Mouse (Mus musculus) liver, adult (tissue): ENCODE data around the gene Thoc6.

Source experiments
- GATA4 ChIP-seq: IDR thresholded peaks from 2 replicates; pipeline ENCODE4 v1.6.1; 2014; ENCODE audit warnings: mild to moderate bottlenecking, low read length; ENCODE audit not compliant: insufficient replicate concordance

The Thoc6 gene

DNA sequence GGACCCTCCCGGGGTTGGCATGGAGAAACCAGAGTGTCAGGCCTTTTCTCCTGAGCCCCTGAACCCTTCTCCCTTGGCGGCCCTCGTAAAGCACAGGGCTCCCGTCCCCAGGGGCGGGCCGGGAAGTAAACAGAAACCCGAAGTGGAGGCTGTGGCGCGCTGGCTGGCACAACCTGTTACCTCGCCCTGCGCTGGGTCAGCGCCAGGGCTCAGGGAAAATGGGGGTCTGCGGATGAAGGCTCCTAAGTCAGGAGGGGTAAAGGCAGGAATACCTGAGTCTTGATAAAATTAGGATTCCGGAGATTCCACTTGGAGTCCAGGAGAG, 12.8 kb downstream of the Thoc6 start:
- no peak for TF ChIP-seq GATA4

DNA sequence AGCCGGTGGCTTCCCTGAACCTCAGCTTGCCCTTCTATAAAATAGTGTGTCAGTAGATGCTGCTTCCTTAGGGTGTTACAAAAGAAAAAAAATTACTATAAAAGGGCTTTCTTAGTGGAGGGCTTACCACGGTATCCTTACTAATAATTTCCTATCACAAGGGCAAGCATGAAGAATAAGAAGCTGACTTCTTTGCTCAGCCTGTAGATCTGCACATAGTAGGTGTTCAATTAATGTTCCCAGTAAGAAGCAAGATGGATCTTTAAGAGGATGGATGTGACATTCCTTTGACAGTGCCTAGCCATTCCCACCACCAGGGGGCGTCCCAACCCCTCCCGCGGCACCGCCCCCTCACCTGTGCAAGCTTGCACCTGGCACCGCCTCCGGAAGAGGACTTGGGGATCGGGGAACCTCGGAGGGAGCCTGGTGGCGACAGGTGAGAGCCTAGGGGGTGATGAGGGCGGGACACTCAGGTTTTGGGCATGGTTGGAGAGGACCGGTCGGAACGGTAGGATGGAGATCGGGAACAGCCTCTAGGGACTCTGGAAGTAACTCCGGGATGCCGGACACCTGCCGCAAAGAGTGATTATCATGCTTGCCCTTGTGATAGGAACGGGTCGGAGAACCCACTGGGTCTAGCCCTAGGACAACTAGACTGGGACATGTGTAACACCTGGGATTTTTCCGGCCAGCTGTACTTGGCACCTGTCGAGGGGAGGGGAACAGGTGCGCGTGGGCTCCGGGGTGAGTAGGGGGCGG, 13.4 kb downstream of the Thoc6 start, which contains the start of gene Bicdl2:
Bicdl2 (plus strand) TSS at position 390 of the 759 bp plus-strand sequence.
- no peak for TF ChIP-seq GATA4

DNA sequence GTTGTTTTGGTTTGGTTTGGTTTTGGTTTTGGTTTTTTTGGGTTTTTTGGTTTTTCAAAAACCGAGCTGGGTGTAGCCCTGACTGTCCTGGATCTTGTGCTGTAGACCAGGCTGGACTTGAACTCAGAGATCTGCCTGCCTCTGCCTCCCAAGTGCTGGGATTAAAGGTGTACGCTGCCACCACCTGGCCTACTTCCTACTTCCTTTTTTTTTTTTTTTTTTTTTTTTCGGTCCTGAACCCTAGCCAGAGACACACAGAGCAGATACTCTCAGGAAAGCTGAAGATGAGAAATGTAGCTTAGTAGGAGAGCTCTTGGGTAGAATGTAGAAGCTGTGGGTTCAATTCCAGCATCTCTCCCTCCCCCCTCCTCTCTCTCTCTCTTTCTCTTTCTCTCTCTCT, 15.2 kb downstream of the Thoc6 start:
- TF ChIP-seq GATA4: no peak

DNA sequence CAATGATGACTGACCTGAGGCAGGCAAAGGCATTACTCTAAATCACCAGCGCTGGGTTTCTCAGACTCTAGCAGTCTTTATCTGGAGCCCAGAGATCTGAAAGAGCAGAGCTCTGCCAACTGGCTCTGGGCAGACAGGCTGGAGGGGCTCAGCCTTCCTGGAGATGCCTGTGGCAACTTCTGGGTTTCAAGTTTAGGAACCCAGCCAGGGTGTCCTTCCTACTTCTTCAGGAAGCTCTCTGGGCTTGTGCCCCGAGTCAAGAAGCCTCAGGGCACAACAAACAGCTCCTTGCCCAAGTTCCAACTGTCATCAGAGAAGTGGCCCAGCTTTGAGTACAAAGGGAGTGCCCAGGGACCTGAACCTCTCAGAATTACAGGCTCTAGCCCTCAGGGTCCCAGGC, 19.3 kb downstream of the Thoc6 start:
- no peak for TF ChIP-seq GATA4

DNA sequence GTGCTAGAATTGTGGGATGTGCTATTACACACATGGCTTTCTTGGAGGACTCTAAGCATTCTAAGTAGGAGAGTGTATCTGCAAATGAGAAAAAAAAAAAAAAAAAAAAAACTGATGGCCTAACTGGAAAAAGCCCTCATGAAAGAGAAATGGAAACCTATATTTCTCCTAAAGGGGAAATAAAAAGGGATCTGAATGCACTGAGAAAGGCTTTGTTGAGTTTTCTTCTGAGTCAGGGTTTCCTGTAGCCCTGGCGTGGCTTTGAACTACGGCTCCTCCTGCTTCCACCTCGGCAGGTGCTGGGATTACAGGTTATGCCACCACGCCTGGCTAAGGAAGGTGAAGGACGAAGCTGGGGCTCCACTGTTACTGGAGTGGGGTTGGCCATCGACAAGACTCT, 19.7 kb downstream of the Thoc6 start:
- TF ChIP-seq GATA4: no peak

DNA sequence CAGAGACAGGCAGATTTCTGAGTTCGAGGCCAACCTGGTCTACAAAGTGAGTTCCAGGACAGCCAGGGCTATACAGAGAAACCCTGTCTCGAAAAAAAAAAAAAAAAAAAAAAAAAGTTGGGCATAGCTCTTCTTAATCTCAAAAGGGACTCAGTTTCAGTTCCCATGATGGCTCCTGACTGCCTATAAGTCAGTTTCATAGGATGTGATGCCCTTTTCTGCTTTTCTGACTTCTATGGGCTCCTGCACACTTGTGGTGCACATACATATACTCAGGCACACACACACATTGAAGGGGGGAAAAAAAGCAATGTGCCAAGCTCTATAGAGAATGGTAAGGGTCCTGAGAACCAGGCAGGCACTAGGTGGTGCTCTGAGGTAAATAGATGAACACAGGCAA, 20.4 kb downstream of the Thoc6 start:
- no peak for TF ChIP-seq GATA4

DNA sequence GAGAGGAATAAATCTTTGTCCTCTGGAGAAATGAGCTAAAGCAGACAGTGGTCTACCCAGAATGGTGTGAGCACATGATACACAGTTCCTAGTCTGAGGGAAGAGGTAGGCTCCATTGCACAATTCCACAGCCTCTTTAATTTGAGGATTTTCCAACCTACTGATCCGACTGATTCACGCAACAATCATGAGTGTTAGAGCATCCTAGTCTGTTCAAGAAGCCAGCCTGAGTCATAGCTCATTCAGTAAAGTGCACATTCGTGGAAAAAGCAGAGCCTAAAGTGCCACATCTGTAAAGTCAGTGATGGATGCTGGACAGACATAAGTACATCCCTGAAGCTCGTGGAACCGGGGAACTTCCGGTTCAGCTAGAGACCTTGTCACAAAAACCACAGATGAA, 22.3 kb downstream of the Thoc6 start:
- no peak for TF ChIP-seq GATA4

DNA sequence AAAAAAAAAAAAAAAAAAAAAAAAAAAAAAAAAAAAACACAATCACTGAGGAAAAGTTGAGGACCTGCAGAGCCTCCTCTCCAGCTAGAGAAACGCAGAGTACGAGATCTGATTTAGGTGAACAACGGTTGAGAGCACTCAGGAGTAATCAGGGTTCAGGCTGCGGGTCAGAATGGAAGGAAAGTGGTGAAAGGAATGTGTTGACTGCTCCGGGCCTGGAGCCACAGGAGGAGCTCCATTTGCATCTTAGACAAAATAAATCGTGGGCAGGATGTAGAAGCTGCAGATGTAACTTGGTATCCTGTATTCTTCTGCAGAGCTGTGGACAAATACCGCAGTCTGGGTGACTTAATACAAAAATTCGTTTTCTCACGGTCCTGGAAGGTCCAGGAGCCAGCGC, 27.8 kb downstream of the Thoc6 start:
- TF ChIP-seq GATA4: no peak

DNA sequence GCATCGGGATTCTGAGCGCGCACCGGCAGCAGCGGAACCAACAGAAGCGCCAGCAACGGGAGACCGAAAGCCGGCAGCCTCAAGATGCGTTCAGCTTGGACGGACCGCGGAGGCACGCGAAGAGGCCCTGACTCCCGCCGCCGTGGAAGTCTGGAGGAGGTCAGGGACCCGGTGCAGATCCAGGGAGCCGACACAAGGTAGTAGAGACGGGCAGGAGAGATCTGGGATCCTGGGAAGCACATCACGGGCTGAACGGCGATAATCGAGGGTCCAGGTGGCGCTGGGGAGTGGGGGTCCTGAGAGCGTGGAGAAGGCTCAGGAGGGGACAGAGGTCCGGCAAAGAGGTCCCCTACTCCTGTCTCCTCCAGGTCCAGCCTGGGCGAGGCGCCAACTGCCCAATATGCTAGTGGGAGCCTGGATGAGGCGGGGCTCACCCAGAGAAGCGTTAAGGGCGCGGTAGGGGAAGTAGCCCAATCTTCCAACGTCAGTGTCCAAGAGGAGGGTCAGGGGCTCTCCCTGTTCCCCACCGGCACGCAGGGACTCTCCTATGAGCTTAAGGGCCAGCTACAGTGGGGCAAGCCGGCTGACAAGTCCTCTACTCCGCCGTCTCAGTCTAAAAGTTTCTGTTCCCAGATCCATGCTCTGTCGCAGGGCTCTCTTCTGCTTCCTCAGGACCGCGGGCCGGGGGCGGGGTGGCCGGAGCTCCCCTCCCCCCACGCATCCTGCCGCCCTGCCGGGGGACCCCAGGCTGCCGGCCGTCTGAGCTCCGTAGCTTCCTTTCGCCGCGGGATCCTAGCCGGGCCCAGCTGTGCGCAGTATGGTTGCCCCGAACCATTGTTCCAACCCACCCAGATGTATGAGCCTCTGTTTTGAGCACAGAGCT, 28.8 kb downstream of the Thoc6 start, which contains the start of gene Mmp25:
Mmp25 (minus strand) TSS at position 665 of the 883 bp plus-strand sequence.
- TF ChIP-seq GATA4: no peak

DNA sequence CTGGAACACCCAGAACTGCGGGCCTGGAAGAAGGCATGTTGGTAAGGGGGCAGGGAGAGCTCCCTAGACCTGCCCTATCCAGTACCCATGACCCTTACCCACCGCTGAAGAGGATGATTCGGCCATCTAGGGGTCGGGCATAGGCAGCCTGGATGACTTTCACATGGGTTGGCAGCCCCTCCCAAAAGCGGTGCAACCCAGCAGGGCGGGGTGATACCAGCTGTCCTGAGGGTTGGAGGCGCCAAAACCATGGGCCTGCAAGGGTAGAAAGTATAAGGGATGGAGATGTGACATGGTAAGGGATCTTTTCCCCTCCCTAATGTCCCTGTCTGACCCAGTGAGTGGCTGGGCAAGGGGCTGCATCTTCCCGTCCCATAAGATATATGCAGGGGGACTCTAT, 42.4 kb downstream of the Thoc6 start:
- TF ChIP-seq GATA4: no peak

DNA sequence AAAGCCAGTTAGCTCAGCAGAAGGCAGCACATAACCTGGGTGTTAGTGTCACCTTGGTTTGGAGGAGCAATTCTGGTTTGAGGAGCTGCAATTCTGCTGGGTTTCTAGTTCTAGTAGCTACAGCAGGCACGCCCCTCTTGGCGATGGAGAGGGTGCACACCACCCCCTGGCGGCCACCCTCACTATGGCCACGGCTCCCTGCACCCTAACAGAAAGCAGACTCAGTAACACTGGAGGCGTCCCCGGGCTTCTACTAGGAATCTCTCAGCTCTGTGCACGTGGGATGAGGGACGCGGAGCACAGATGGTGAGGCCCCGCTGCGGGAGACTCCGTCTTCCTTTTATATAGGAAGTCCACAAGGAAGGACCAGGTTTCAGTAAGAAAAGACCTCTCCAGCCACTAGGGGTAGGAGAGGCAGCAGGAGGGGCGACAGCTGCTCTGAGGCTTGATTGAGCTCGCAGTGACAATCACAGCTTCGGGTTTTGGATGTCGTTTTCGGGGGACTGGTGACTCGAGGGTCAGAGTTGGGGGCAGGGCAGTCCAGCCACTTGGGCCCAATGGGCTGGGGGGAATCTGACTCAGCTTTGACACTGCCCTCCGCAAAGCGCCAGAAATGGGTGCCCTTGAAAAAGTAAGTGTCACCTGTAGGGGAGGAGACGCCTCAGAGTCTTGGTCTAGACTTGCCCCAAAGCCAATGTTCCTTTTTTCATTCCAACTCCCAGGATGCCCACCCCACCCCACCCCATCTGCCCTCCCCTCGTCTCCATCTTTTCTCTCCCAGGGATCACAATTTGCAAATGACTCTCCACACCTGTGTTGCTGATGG, 43.3 kb downstream of the Thoc6 start:
- no peak for TF ChIP-seq GATA4

DNA sequence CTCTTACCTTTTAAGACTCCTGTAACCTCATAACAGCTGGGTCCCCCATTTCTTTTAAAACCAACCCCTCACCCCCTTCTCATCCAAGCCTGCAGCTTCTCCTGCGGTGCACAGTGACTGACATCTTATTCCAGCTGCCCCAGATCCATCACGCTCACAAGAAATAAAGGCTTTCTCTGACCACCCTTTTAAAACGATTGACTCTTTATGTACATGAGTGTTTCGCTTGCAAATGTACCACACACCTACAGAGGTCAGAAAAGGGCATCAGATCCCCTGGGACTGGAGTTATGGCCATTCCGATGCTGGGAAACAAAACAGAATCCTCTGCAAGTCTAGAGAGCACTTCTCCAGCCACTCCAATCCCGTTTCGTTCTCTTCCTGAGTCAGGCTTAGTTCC, 45.9 kb downstream of the Thoc6 start:
- no peak for TF ChIP-seq GATA4

DNA sequence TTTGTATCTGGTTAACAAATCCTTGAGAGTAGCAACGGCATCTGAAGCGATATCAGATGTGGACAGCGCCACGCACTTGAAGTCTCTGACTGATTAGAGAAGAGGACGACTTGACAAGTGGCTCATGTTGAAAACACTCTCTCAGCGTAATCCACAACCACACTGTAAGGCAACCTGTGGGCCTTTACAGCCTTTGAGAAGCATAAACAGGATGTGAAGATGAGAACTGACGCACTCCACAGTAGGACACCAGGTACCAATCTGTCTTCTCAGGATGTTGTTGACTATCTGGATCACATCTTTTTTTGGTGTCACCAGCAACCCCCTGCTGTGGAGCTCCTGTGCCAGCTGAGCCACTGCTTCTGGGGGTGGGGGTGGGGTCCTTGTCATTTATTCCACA, 53.3 kb downstream of the Thoc6 start:
- no peak for TF ChIP-seq GATA4
